Comparison of ENCODE assay signal across 8 mouse cellular contexts in genomic region chr7:10494786-10495521, GRCm38 (mm10). TPM values are rescaled to one million over a fixed set of nuclear protein-coding genes. Genes with fewer than 3 reads are reported as not detected.
A peak's percentile ranks its signal among the peaks of the same experiment; 100 is the strongest.
DNase-seq lines count a peak whose midpoint lies in the region; ATAC-seq and TF ChIP-seq lines count a peak whose summit lies in the region.

TSS of gene Zik1 (minus strand) at chr7:10495394.

- H3K27me3 ChIP-seq in hindbrain, embryonic 10.5 days (ENCODE audit: insufficient read depth, poor library complexity, severe bottlenecking): no peaks in the 10 kb centered on the region

- peaks cover 12% of the 10 kb centered on the region for H3K4me1 ChIP-seq in hindbrain, embryonic 10.5 days (replicated peaks)
- H3K4me1 ChIP-seq in lung, adult 2 months (ENCODE audit: control insufficient read depth, insufficient read depth, low read length): no peaks in the 10 kb centered on the region

- DNase-seq in T-cell, adult 2 months (ENCODE audit: low spot score): peak; percentile 25
- DNase-seq in cerebellum, postnatal 14 days: peak; percentile 80 to 81
- DNase-seq in frontal cortex, adult 2 months (ENCODE audit: extremely low spot score in 1 of 2, low spot score in 1 of 2): peak; percentile 49 to 86
- DNase-seq in hindbrain, embryonic 10.5 days (ENCODE audit: low spot score): peak; percentile 84
- DNase-seq in layer of hippocampus, adult 8-10 months (ENCODE audit: low spot score in 2 of 2): peak; percentile 65 to 72
- peak; percentile 38 for DNase-seq in lung, adult 2 months
- DNase-seq in thymus, adult 18-20 months: peak; percentile 18 to 52

- peaks cover 41% of the 10 kb centered on the region for H3K36me3 ChIP-seq in hindbrain, embryonic 10.5 days

- H3K4me3 ChIP-seq in hindbrain, embryonic 10.5 days: peak within 1 kb of the TSS; percentile 74
- peak within 1 kb of the TSS; percentile 87 for H3K4me3 ChIP-seq in lung, adult 2 months (replicated peaks; ENCODE audit: extremely low read depth, low read depth, low read length)

- ATAC-seq in neutrophil, adult 5-6 weeks (ENCODE audit: extremely low read depth, insufficient number of reproducible peaks, low FRiP score, poor library complexity, severe bottlenecking): peak; percentile 78; the same call in 1 of the 2 replicates

- TF ChIP-seq POLR2A in lung, adult 2 months (IDR thresholded peaks at IDR 0.05; ENCODE audit: borderline replicate concordance, extremely low read depth, low read depth, low read length): no peak

- TF ChIP-seq CTCF in lung, adult 2 months (IDR thresholded peaks at IDR 0.05; ENCODE audit: insufficient read depth, low read length): no peak

- H3K27ac ChIP-seq in hindbrain, embryonic 10.5 days: peak within 1 kb of the TSS; percentile 91

- no peaks in the 10 kb centered on the region for H3K9me3 ChIP-seq in hindbrain, embryonic 10.5 days

- WGBS in hindbrain, embryonic 10.5 days: 3% methylated on average over 33 of the region's 33 CpGs
- WGBS in lung, adult 2 months: 1% methylated on average over 33 of the region's 33 CpGs

RNA-seq across cellular contexts. Expression of gene Zik1, which starts in this region (rescaled TPM):
- 7.6 and 9.1 TPM in 2 replicates for polyA plus RNA-seq in frontal cortex, adult 2 months (2012; rRNA removed)
- 30.5 and 31.2 TPM in 2 replicates for polyA plus RNA-seq in hindbrain, embryonic 10.5 days (2016; fragmentation: Nextera tagmentation; extraction: Ambion mirVana)
- total RNA-seq in layer of hippocampus, adult 8-10 months (2022): 10 to 100 TPM; 13.4 to 17.0 (median 13.9) TPM
- polyA plus RNA-seq in lung, adult 2 months (2012; rRNA removed): 0.19 and 0.37 TPM in 2 replicates
- 0.12 and 0.58 TPM in 2 replicates for total RNA-seq in neutrophil, adult 5-6 weeks (2017)

Comparison
In these comparisons a context has a peak if more than half of its experiments do, and no peak if none do; other contexts are left out.
1. Peak in every context shown above with its lines: DNase-seq, ATAC-seq, H3K4me3 ChIP-seq and H3K27ac ChIP-seq.
2. Peak in DNase-seq and H3K4me3 ChIP-seq in lung, adult 2 months; RNA of the gene not detected or under 1 TPM.
3. Peak in ATAC-seq in neutrophil, adult 5-6 weeks; RNA of the gene not detected or under 1 TPM.
4. DNase-seq: peak in every context shown above with its lines; median percentile 84 in hindbrain, embryonic 10.5 days; 80 in cerebellum, postnatal 14 days; 68 in layer of hippocampus, adult 8-10 months; 68 in frontal cortex, adult 2 months; 38 in lung, adult 2 months; 35 in thymus, adult 18-20 months; 25 in T-cell, adult 2 months.